ENCODE assay signal across 20 mouse cellular contexts in genomic region chr10:21785110-21785509, GRCm38 (mm10).
DNase-seq lines count a peak whose midpoint lies in the region; ATAC-seq and TF ChIP-seq lines count a peak whose summit lies in the region.
"Had no signal": no experiment of that assay in that cellular context is flagged by ENCODE, and none has a peak within 500 bp of the region (broad histone marks: within the 10 kb centered on the region; RNA-seq: fewer than 3 reads in every experiment).

No protein-coding gene starts in this region.

- no peaks in the 10 kb centered on the region for H3K36me3 ChIP-seq in midbrain, postnatal 0 days (ENCODE audit: insufficient read depth, low read length)
- no peaks in the 10 kb centered on the region for H3K36me3 ChIP-seq in midbrain, embryonic 14.5 days (ENCODE audit: control insufficient read depth, insufficient read depth, low read length)
- H3K36me3 ChIP-seq: embryonic facial prominence, embryonic 15.5 days; forebrain, embryonic 12.5 days; heart, embryonic 13.5 days; hindbrain, embryonic 12.5 days had no signal

- no peak for TF ChIP-seq CTCF in midbrain, postnatal 0 days (IDR thresholded peaks at IDR 0.05)
- TF ChIP-seq CTCF in brain, embryonic 14.5 days (IDR thresholded peaks at IDR 0.05; ENCODE audit: borderline replicate concordance, extremely low read depth, insufficient read depth, insufficient read length): no peak

- no peak overlapping the region for H3K9ac ChIP-seq in midbrain, postnatal 0 days (replicated peaks; ENCODE audit: low read length, poor library complexity, severe bottlenecking)
- no peak overlapping the region for H3K9ac ChIP-seq in midbrain, embryonic 14.5 days (replicated peaks; ENCODE audit: low read length)
- H3K9ac ChIP-seq: embryonic facial prominence, embryonic 15.5 days; forebrain, embryonic 12.5 days; heart, embryonic 13.5 days; hindbrain, embryonic 12.5 days had no signal

- H3K9me3 ChIP-seq in midbrain, postnatal 0 days (ENCODE audit: low read length): no peaks in the 10 kb centered on the region
- no peaks in the 10 kb centered on the region for H3K9me3 ChIP-seq in midbrain, embryonic 14.5 days (ENCODE audit: control insufficient read depth, low read length)
- H3K9me3 ChIP-seq: embryonic facial prominence, embryonic 15.5 days; forebrain, embryonic 12.5 days; heart, embryonic 13.5 days; hindbrain, embryonic 12.5 days had no signal

- H3K27me3 ChIP-seq in midbrain, postnatal 0 days (ENCODE audit: insufficient read depth, low read length): 0 out of 2 replicates have a peak, but pooled peaks cover 4% of the 10 kb centered on the region
- no peaks in the 10 kb centered on the region for H3K27me3 ChIP-seq in midbrain, embryonic 14.5 days (ENCODE audit: control insufficient read depth, insufficient read depth, low read length)
- H3K27me3 ChIP-seq: embryonic facial prominence, embryonic 15.5 days; forebrain, embryonic 12.5 days; heart, embryonic 13.5 days; hindbrain, embryonic 12.5 days had no signal

- 0 out of 2 replicates have a peak, but pooled peaks have one; percentile 25 for ATAC-seq in frontal cortex, adult (ENCODE audit: low TSS enrichment)
- no peak for ATAC-seq in midbrain, postnatal 0 days (ENCODE audit: low FRiP score)
- ATAC-seq in midbrain, embryonic 14.5 days (ENCODE audit: low FRiP score, low TSS enrichment): no peak
- ATAC-seq: intestine, embryonic 16.5 days had no signal

- DNase-seq in frontal cortex, adult 2 months (ENCODE audit: extremely low spot score in 1 of 2, low spot score in 1 of 2): no peak
- peak; percentile 40 for DNase-seq in midbrain, postnatal 0 days (ENCODE audit: low spot score)
- DNase-seq in midbrain, embryonic 14.5 days: no peak
- DNase-seq in brain, embryonic 14.5 days (ENCODE audit: low read depth): peak; percentile 56
- no peak for DNase-seq in lung, adult 18-20 months
- DNase-seq: adrenal gland, adult 2 months; adrenal gland, postnatal 25 days; cerebellum, adult 11 months; cerebellum, adult 8-10 months; cerebellum, postnatal 14 days; embryo, embryonic 11 days; gastrocnemius, postnatal 36 days; heart, adult 11 months; heart, postnatal 36 days had no signal

- no peak overlapping the region for H3K27ac ChIP-seq in midbrain, postnatal 0 days (ENCODE audit: low read depth, low read length)
- H3K27ac ChIP-seq in midbrain, embryonic 14.5 days (replicated peaks; ENCODE audit: low read depth, low read length): no peak overlapping the region
- H3K27ac ChIP-seq: embryonic facial prominence, embryonic 15.5 days; forebrain, embryonic 12.5 days; heart, embryonic 13.5 days; hindbrain, embryonic 12.5 days had no signal

- no peaks in the 10 kb centered on the region for H3K4me1 ChIP-seq in midbrain, postnatal 0 days (ENCODE audit: insufficient read depth, low read length)
- no peaks in the 10 kb centered on the region for H3K4me1 ChIP-seq in midbrain, embryonic 14.5 days (ENCODE audit: control insufficient read depth, insufficient read depth, low read length)
- H3K4me1 ChIP-seq: embryonic facial prominence, embryonic 15.5 days had no signal

- TF ChIP-seq POLR2A in brain, embryonic 14.5 days (IDR thresholded peaks at IDR 0.05; ENCODE audit: borderline replicate concordance, extremely low read depth, insufficient read depth, insufficient read length, poor library complexity, severe bottlenecking): no peak

- no peak overlapping the region for H3K4me3 ChIP-seq in midbrain, postnatal 0 days (ENCODE audit: low read depth, low read length)
- H3K4me3 ChIP-seq in midbrain, embryonic 14.5 days (replicated peaks; ENCODE audit: low read depth, low read length): no peak overlapping the region
- H3K4me3 ChIP-seq: embryonic facial prominence, embryonic 15.5 days; forebrain, embryonic 12.5 days; heart, embryonic 13.5 days; hindbrain, embryonic 12.5 days had no signal

- H3K4me2 ChIP-seq in midbrain, postnatal 0 days (ENCODE audit: low read depth, low read length, poor library complexity, severe bottlenecking): no peak overlapping the region
- no peak overlapping the region for H3K4me2 ChIP-seq in midbrain, embryonic 14.5 days (ENCODE audit: low read length)
- H3K4me2 ChIP-seq: embryonic facial prominence, embryonic 15.5 days; forebrain, embryonic 12.5 days; heart, embryonic 13.5 days; hindbrain, embryonic 12.5 days had no signal

- 59% methylated on average over 4 of the region's 4 CpGs for WGBS in midbrain, postnatal 0 days
- WGBS in midbrain, embryonic 14.5 days: 53% methylated on average over 4 of the region's 4 CpGs

Comparison
In these comparisons a context has a peak if more than half of its experiments do, and no peak if none do; other contexts are left out.
1. DNase-seq: peak in midbrain, postnatal 0 days (single experiment) and brain, embryonic 14.5 days (single experiment); none in frontal cortex, adult 2 months (0 of 2), midbrain, embryonic 14.5 days (single experiment) and lung, adult 18-20 months (0 of 2).